Mouse (Mus musculus) thymus, postnatal 14 days (tissue): ENCODE results near the gene 5430402E10Rik.
"Not testable (repeated sequence)": the region's sequence is repeated elsewhere in the genome, so short reads cannot be mapped to it uniquely, and the experiment has no call there.

Source experiments
- DNase-seq: peaks from one replicate; pipeline ENCODE4 v3.0.0; 2021

Gene 5430402E10Rik

DNA sequence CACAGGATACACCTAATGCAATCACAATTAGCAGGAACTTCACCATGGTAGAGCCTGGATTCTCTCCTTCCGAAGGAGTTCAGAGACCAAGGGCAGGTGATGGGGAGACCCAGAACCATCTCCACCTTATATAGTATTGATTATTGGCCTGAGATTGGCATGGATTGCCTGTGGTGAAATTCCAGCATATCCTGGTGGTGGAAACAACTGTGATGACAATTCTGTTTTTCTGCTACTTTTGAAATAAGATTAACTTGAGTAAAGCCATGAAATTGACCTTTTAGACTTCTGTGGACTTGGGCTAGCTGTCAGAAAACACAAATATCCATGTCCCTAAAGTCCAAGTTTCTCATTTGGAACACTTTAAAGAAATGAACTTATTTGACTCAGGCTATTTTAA lies at the start of gene 5430402E10Rik:
5430402E10Rik (minus strand) TSS at position 101 of the 400 bp plus-strand sequence.
- not testable (repeated sequence) for DNase-seq

DNA sequence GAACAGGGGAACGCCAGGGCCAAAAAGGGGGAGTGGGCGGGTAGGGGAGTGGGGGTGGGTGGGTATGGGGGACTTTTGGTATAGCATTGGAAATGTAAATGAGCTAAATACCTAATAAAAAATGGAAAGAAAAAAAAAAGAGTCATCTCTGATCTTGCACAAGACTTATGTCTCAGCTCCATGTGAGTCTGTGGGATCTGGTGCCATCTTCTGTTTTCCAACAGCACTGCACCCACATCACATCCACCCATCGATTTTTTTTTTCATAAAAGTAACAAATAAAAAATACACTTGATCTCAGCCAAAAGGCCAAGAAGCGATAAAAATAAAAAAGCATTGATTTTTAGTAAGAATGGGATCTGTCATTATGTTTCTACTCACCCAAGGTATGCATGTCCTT lies 44.8 kb downstream of the 5430402E10Rik start:
- not testable (repeated sequence) for DNase-seq
